Mouse (Mus musculus): ENCODE results near the gene Luzp1. TPM values are rescaled to one million over a fixed set of nuclear protein-coding genes. Genes with fewer than 3 reads are reported as not detected.

The Luzp1 gene
- total and polyA plus RNA-seq, 2 experiments from 2014 or later = 15.2 to 58.0 TPM

DNA sequence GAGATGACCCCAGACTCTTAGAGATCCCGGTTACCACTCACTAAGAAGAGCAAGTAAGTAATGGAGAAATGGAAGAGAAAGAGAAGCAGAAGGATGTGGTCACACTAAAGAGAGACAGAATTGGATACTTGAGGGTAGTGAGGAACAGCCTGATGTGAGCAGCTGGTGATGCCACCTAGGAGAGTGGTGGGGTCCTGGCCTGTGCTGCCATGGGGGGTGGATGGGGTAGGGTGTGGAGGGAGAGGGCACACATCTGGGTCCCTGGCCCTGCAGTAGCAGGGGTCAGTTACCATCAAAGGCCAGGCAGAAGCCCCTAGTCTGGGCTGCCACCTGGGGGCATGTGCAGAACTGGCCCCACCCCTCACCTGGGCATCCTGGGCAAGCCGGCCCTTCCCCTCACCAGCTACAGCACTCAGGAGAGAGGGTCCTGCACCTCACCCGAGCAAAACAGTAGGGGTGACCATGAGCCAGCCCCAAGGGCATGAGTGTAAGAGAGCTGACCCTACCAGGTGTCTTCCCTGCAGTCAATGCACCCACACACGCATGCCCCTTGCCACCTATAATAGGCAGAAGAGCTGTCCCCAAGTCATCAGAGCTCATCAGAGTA, 117.8 kb downstream of the Luzp1 start:
- H3K4me1 ChIP-seq (ENCODE audit: insufficient read depth, low read length) = no peaks in the 10 kb centered on the region
- ATAC-seq (ENCODE audit: low FRiP score) (no peak), DNase-seq (ENCODE audit: low spot score) (no peak)
- TF ChIP-seq CTCF (IDR thresholded peaks at IDR 0.05) = no peak
- H3K9ac ChIP-seq (replicated peaks; ENCODE audit: low read length, poor library complexity, severe bottlenecking) = no peak overlapping the region
- H3K27ac ChIP-seq (ENCODE audit: low read depth, low read length) = no peak overlapping the region
- H3K4me3 ChIP-seq (ENCODE audit: low read depth, low read length) = no peak overlapping the region
- no peaks in the 10 kb centered on the region for H3K27me3 ChIP-seq (ENCODE audit: insufficient read depth, low read length)
- no peaks in the 10 kb centered on the region for H3K9me3 ChIP-seq (ENCODE audit: low read length)
- H3K36me3 ChIP-seq (ENCODE audit: insufficient read depth, low read length) = no peaks in the 10 kb centered on the region
- WGBS = 87% methylated on average over 4 of the region's 4 CpGs
- H3K4me2 ChIP-seq (ENCODE audit: low read depth, low read length, poor library complexity, severe bottlenecking) = no peak overlapping the region

- no peaks in the 10 kb centered on the region for H3K27me3 ChIP-seq (ENCODE audit: insufficient read depth, low read length)
- DNase-seq (ENCODE audit: low spot score) (no peak), ATAC-seq (ENCODE audit: low FRiP score) (no peak)
- TF ChIP-seq CTCF (IDR thresholded peaks at IDR 0.05) = no peak
- no peak overlapping the region for H3K4me3 ChIP-seq (ENCODE audit: low read depth, low read length)
- H3K36me3 ChIP-seq (ENCODE audit: insufficient read depth, low read length) = no peaks in the 10 kb centered on the region
- H3K4me2 ChIP-seq (ENCODE audit: low read depth, low read length, poor library complexity, severe bottlenecking) = no peak overlapping the region
- H3K27ac ChIP-seq (ENCODE audit: low read depth, low read length) = no peak overlapping the region
- no peaks in the 10 kb centered on the region for H3K9me3 ChIP-seq (ENCODE audit: low read length)
- H3K9ac ChIP-seq (replicated peaks; ENCODE audit: low read length, poor library complexity, severe bottlenecking) = no peak overlapping the region
- no peaks in the 10 kb centered on the region for H3K4me1 ChIP-seq (ENCODE audit: insufficient read depth, low read length)
- WGBS = 94% methylated on average over 4 of the region's 4 CpGs
Observed at GRCm38 (mm10) chr4:136588003-136588402, 118.4 kb downstream of the Luzp1 start.

DNA sequence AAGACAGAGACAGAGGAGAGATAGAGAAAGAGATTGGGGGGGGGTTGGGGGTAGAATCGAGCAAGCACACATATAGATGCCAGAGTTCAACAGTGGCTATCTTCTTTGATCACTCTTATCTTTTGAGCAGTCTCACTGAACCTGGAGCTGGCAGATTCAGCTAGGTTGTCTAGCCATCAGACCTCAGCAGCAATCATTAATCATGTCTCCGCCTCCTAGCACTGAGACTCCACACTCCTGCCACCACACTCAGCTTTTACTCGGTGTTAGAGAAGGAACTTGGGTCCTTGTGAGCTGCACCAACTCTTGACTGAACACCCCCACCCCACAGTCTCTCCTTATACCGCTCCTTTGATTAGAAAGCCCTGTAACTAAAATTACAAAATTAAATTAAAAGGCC, 122.5 kb downstream of the Luzp1 start:
- ATAC-seq (ENCODE audit: low FRiP score) (no peak), DNase-seq (ENCODE audit: low spot score) (no peak)
- Histone ChIP-seq H3K9ac (replicated peaks; ENCODE audit: low read length, poor library complexity, severe bottlenecking) (no peak overlapping the region), H3K27ac (ENCODE audit: low read depth, low read length) (no peak overlapping the region), H3K36me3 (ENCODE audit: insufficient read depth, low read length) (no peaks in the 10 kb centered on the region), H3K27me3 (ENCODE audit: insufficient read depth, low read length) (no peaks in the 10 kb centered on the region), H3K4me3 (ENCODE audit: low read depth, low read length) (no peak overlapping the region), H3K9me3 (ENCODE audit: low read length) (no peaks in the 10 kb centered on the region), H3K4me1 (ENCODE audit: insufficient read depth, low read length) (no peaks in the 10 kb centered on the region), H3K4me2 (ENCODE audit: low read depth, low read length, poor library complexity, severe bottlenecking) (no peak overlapping the region)
- WGBS = 74% methylated on average over 4 of the region's 4 CpGs
- TF ChIP-seq CTCF (IDR thresholded peaks at IDR 0.05) = no peak

- no peak for ATAC-seq (ENCODE audit: low FRiP score)
- no peak for DNase-seq (ENCODE audit: low spot score)
- no peaks in the 10 kb centered on the region for H3K4me1 ChIP-seq (ENCODE audit: insufficient read depth, low read length)
- TF ChIP-seq CTCF (IDR thresholded peaks at IDR 0.05) = no peak
- no peaks in the 10 kb centered on the region for H3K9me3 ChIP-seq (ENCODE audit: low read length)
- no peak overlapping the region for H3K9ac ChIP-seq (replicated peaks; ENCODE audit: low read length, poor library complexity, severe bottlenecking)
- H3K27ac ChIP-seq (ENCODE audit: low read depth, low read length) = no peak overlapping the region
- no peak overlapping the region for H3K4me3 ChIP-seq (ENCODE audit: low read depth, low read length)
- no peaks in the 10 kb centered on the region for H3K27me3 ChIP-seq (ENCODE audit: insufficient read depth, low read length)
- H3K36me3 ChIP-seq (ENCODE audit: insufficient read depth, low read length) = no peaks in the 10 kb centered on the region
- WGBS = 87% methylated on average over 2 of the region's 2 CpGs
- no peak overlapping the region for H3K4me2 ChIP-seq (ENCODE audit: low read depth, low read length, poor library complexity, severe bottlenecking)
Observed at GRCm38 (mm10) chr4:136594006-136594405, 124.4 kb downstream of the Luzp1 start.

GRCm38 (mm10) chr4:136595221-136595620, 125.7 kb downstream of the Luzp1 start:
- H3K4me3 ChIP-seq (ENCODE audit: low read depth, low read length) = no peak overlapping the region
- no peak for DNase-seq (ENCODE audit: low spot score)

GRCm38 (mm10) chr4:136598268-136598876, 128.8 kb downstream of the Luzp1 start:
- H3K4me1 ChIP-seq (ENCODE audit: insufficient read depth, low read length) = peaks cover 4% of the 10 kb centered on the region; the same call in 1 of the 2 replicates
- no peak for TF ChIP-seq CTCF (IDR thresholded peaks at IDR 0.05)
- 93% methylated on average over 7 of the region's 7 CpGs for WGBS
- H3K27ac ChIP-seq (ENCODE audit: low read depth, low read length) = no peak overlapping the region
- DNase-seq (ENCODE audit: low spot score) (no peak), ATAC-seq (ENCODE audit: low FRiP score) (no peak)
- H3K4me2 ChIP-seq (ENCODE audit: low read depth, low read length, poor library complexity, severe bottlenecking) = no peak overlapping the region
- H3K9me3 ChIP-seq (ENCODE audit: low read length) = no peaks in the 10 kb centered on the region
- H3K27me3 ChIP-seq (ENCODE audit: insufficient read depth, low read length) = no peaks in the 10 kb centered on the region
- H3K36me3 ChIP-seq (ENCODE audit: insufficient read depth, low read length) = no peaks in the 10 kb centered on the region
- H3K4me3 ChIP-seq (ENCODE audit: low read depth, low read length) = no peak overlapping the region
- H3K9ac ChIP-seq (replicated peaks; ENCODE audit: low read length, poor library complexity, severe bottlenecking) = no peak overlapping the region

More at GRCm38 (mm10) chr4:136595221-136595620, 125.7 kb downstream of the Luzp1 start:
- H3K9ac ChIP-seq (replicated peaks; ENCODE audit: low read length, poor library complexity, severe bottlenecking) = no peak overlapping the region
- no peak for TF ChIP-seq CTCF (IDR thresholded peaks at IDR 0.05)
- no peak overlapping the region for H3K27ac ChIP-seq (ENCODE audit: low read depth, low read length)
- ATAC-seq (ENCODE audit: low FRiP score) = no peak
- H3K4me2 ChIP-seq (ENCODE audit: low read depth, low read length, poor library complexity, severe bottlenecking) = no peak overlapping the region
- no peaks in the 10 kb centered on the region for H3K27me3 ChIP-seq (ENCODE audit: insufficient read depth, low read length)
- no peaks in the 10 kb centered on the region for H3K4me1 ChIP-seq (ENCODE audit: insufficient read depth, low read length)
- no peaks in the 10 kb centered on the region for H3K9me3 ChIP-seq (ENCODE audit: low read length)
- H3K36me3 ChIP-seq (ENCODE audit: insufficient read depth, low read length) = no peaks in the 10 kb centered on the region
- WGBS = 87% methylated on average over 6 of the region's 6 CpGs

All from midbrain, postnatal 0 days (tissue).